Mouse (Mus musculus): ENCODE data around the gene Ibtk. TPM values are rescaled to one million over a fixed set of nuclear protein-coding genes. Genes with fewer than 3 reads are reported as not detected.

Ibtk gene
- polyA plus RNA-seq, 1 experiment from 2014 or later, result 20.4 TPM

DNA sequence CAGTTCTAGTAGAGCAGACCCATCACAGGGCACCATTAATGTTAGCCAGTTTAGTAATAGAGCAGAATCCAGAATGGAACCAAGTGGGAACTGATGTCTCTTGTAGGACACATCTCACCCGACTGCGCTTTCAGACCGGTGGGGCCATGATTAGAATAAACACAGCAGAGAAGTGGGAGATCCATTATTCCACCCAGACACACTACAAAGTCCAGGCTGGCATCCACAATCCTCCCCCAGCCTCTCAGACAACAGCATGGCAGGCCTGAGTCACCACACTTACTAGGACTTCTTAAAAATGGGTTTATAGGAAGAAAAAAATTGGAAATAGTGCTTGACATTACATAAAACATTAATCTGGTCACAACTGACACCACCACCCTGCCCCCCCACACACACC, 53.5 kb downstream of the Ibtk start:
- no peak for DNase-seq
- 95% methylated on average over 3 of the region's 3 CpGs for WGBS (ENCODE audit: insufficient replicate concordance)
- H3K9ac ChIP-seq, result no peak overlapping the region
- no peak overlapping the region for H3K4me2 ChIP-seq
- H3K36me3 ChIP-seq, result peaks cover 51% of the 10 kb centered on the region
- no peak overlapping the region for H3K4me3 ChIP-seq (replicated peaks)
- H3K27me3 ChIP-seq, result no peaks in the 10 kb centered on the region
- H3K4me1 ChIP-seq (replicated peaks), result no peaks in the 10 kb centered on the region
- no peak overlapping the region for H3K27ac ChIP-seq
- H3K9me3 ChIP-seq (replicated peaks), result no peaks in the 10 kb centered on the region
- ATAC-seq (ENCODE audit: low read depth), result no peak

DNA sequence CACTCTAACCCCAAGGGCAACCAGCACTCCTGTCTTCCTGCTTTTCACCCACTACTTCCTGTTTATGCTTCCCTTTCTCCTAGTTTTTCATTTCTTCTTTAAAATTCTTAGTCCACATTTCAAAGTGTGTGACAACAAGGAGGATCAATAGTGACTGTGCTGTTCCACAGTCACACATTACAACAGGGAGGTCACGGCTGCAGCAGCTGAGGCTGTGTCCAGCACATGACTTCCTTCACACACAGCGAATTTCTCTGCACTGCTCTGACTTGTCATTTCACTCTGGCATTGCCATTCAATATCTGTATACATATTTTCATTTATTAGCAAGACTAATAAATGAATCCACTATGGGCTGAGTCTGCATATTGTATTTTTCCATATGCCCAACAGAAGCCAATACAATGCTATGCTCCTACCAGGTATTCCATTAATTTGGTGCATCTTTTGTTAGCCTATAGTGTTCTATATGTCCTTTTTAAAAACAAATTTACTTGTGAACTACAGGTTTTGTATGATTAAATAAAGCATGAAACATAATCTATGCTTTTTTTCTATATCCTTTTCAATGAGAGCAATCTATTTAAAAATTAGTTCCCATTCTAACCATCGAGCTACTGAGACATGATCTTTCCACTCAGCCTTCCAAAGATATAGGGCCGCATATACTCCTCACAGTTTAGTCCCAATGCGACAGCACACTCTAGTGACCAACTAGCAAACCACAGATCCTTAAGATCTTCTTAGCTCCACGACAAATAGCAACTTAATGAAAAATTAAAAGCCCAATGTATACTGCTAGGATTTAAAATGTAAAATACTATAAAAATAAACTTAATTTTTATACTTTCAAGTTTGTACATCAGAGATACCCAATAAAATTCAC, 55.7 kb downstream of the Ibtk start:
- H3K4me2 ChIP-seq, result no peak overlapping the region
- peaks cover 64% of the 10 kb centered on the region for H3K36me3 ChIP-seq
- H3K27me3 ChIP-seq, result no peaks in the 10 kb centered on the region
- no peak overlapping the region for H3K9ac ChIP-seq
- no peak for DNase-seq
- H3K4me1 ChIP-seq (replicated peaks), result no peaks in the 10 kb centered on the region
- H3K4me3 ChIP-seq (replicated peaks), result no peak overlapping the region
- WGBS (ENCODE audit: insufficient replicate concordance), result 68% methylated on average over 6 of the region's 6 CpGs
- no peak overlapping the region for H3K27ac ChIP-seq
- H3K9me3 ChIP-seq (replicated peaks), result no peaks in the 10 kb centered on the region
- no peak for ATAC-seq (ENCODE audit: low read depth)

DNA sequence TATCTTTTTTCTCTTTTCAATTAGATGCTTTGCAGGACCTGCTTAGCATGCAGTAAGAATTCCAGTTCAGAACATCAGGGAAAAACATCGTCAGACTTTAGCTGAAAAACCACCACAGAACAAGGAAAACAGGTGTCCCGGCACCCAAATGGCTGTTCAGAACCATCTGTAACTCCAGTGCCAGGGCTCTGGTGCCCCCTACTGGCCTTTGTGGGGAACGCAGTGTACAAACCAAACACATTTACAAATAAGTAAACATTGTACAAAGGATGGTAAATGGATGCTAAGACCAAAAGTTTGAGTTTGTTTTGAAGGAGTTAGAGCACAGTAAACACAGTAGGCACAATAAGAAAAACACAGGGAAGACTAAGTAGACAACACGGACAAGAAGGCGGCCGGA, 64.1 kb downstream of the Ibtk start:
- Histone ChIP-seq H3K4me3 (replicated peaks) (no peak overlapping the region), H3K4me1 (replicated peaks) (no peaks in the 10 kb centered on the region), H3K9ac (no peak overlapping the region), H3K9me3 (replicated peaks) (no peaks in the 10 kb centered on the region), H3K27ac (no peak overlapping the region), H3K27me3 (no peaks in the 10 kb centered on the region), H3K4me2 (no peak overlapping the region), H3K36me3 (peaks cover 35% of the 10 kb centered on the region)
- ATAC-seq (ENCODE audit: low read depth), result no peak
- 87% methylated on average over 6 of the region's 6 CpGs for WGBS (ENCODE audit: insufficient replicate concordance)
- DNase-seq, result no peak

DNA sequence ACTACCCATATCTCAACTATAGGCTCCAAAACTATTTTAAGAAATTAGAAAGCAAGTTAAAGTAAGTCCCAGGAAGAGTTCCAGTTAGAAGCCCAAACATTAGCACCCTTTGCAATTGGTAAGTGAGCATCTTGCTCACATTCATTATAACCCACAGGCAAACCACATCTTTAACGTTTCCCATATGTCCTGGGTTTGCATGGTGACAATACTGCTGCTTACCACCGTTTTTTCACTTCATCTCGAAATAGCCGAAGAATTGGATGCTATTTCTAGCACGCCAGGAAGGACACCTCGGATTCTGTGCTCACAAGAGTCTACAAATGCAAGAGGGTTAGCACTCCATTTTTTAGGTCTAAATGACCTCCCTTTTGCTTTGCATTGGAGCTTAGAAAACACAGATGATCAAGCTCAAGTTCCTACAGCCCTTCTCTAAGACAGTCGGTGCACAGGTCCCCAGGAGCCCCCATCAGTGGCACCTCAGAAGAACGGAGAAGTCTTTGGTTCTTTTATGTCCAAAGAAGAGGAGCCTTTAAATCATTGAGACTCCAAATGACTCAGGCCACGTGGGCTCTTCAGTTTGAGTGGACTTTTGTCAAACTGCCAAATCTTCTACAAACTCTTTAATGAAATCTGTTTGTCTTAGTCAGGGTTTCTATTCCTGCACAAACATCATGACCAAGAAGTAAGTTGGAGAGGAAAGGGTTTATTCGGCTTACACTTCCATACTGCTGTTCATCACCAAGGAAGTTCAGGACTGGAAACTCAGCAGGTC, 73.8 kb downstream of the Ibtk start:
- Histone ChIP-seq H3K9ac (no peak overlapping the region), H3K9me3 (replicated peaks) (no peaks in the 10 kb centered on the region), H3K4me2 (no peak overlapping the region), H3K27me3 (no peaks in the 10 kb centered on the region), H3K36me3 (no peaks in the 10 kb centered on the region), H3K4me3 (replicated peaks) (no peak overlapping the region), H3K27ac (no peak overlapping the region), H3K4me1 (replicated peaks) (no peaks in the 10 kb centered on the region; the same call in 1 of the 2 replicates)
- WGBS (ENCODE audit: insufficient replicate concordance), result 66% methylated on average over 10 of the region's 10 CpGs
- no peak for ATAC-seq (ENCODE audit: low read depth)
- DNase-seq, result no peak

DNA sequence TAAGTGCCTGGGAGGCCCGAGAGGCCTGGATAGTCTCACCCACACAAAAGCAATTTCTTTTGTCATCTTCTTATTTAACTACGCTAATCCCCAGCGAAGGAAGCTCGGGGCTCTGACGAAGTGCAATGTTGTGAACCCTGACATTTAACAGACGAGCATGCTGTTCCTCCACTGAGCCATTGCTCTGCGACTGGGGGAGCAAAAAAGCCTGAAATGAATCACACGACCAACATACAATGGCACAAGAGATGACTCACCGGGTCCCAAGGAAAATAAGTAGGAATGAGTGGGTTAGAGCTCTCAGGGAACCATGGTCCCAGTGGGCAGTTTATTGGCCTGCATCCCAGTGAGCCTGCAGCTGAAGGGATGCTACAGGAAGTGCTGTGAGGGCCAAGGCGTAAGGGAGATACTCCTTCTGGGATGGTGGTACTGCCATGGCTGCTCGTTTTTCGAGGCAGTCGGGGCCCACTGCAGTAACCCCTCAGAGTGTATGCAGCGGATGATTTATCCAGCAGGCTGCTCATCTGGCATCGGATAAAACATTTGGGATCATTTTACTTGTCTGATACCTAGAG, 75.1 kb downstream of the Ibtk start:
- Histone ChIP-seq H3K27ac (no peak overlapping the region), H3K4me2 (no peak overlapping the region), H3K9ac (no peak overlapping the region), H3K9me3 (replicated peaks) (no peaks in the 10 kb centered on the region), H3K27me3 (no peaks in the 10 kb centered on the region), H3K4me1 (replicated peaks) (no peaks in the 10 kb centered on the region; the same call in 1 of the 2 replicates), H3K36me3 (no peaks in the 10 kb centered on the region), H3K4me3 (replicated peaks) (no peak overlapping the region)
- ATAC-seq (ENCODE audit: low read depth) (no peak), DNase-seq (no peak)
- 64% methylated on average over 15 of the region's 15 CpGs for WGBS (ENCODE audit: insufficient replicate concordance)

DNA sequence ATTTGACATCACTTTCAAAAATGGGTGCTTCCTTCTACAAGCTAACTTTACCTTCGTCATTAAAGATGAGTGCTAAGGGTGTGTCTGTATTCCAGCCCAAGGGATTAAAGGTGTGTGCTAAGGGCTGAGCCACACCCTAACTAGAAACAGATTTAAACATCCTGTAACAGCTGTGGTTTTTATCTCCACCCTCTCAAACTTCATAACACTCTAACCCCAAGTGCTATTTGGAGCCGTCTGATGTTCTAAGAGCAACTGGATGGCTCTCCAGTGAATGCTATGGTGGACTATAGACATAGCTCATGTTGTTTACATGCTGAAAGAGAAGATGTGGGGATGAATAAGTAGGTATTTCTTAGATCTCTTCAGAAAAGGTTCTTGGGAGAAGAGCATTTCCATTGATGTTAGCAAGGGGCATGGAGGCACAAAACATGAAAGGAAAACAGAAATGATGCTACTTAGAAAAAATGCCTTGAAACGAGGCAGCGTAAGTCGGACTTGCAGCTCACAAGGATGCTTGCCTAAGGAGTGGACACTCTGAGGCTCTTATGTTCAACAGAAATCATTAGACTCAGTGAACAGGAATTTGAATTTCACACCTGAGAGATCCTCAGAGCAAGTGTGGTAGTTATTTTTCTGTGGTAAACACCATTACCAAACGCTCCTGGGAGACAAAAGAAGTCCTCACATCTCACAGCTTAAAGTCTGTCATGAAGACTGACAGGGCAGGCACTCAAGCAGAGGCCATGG, 77.4 kb downstream of the Ibtk start:
- no peak for ATAC-seq (ENCODE audit: low read depth)
- H3K36me3 ChIP-seq, result no peaks in the 10 kb centered on the region
- H3K4me2 ChIP-seq, result no peak overlapping the region
- WGBS (ENCODE audit: insufficient replicate concordance), result 69% methylated on average over 6 of the region's 6 CpGs
- H3K27ac ChIP-seq, result no peak overlapping the region
- no peak overlapping the region for H3K9ac ChIP-seq
- H3K27me3 ChIP-seq, result no peaks in the 10 kb centered on the region
- DNase-seq, result no peak
- H3K9me3 ChIP-seq (replicated peaks), result no peaks in the 10 kb centered on the region
- H3K4me1 ChIP-seq (replicated peaks), result no peaks in the 10 kb centered on the region; the same call in 1 of the 2 replicates
- H3K4me3 ChIP-seq (replicated peaks), result no peak overlapping the region

DNA sequence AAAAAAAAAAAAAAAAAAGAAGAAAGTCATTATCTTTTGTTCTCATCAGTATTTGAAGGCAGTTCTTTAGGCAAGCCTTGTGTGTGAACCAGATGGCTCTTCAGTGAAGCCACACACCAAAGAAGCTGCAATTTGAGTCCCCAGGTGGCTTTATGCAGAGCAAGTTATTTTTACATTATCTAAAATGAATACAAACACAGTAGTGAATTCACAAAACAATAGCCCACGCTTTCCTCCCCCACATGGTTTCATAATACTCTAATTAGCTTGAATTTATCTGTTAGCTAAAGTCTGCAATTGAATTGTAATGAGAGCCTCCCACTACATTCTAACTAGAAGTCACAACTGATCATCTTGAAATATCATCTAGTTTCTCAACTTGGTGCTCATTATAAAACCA, 84.8 kb downstream of the Ibtk start:
- 58% methylated on average over 1 of the region's 1 CpGs for WGBS (ENCODE audit: insufficient replicate concordance)
- Histone ChIP-seq H3K4me2 (no peak overlapping the region), H3K27me3 (no peaks in the 10 kb centered on the region), H3K9me3 (replicated peaks) (no peaks in the 10 kb centered on the region), H3K4me1 (replicated peaks) (no peaks in the 10 kb centered on the region), H3K36me3 (no peaks in the 10 kb centered on the region), H3K4me3 (replicated peaks) (no peak overlapping the region), H3K27ac (no peak overlapping the region), H3K9ac (no peak overlapping the region)
- ATAC-seq (ENCODE audit: low read depth), result no peak
- no peak for DNase-seq

DNA sequence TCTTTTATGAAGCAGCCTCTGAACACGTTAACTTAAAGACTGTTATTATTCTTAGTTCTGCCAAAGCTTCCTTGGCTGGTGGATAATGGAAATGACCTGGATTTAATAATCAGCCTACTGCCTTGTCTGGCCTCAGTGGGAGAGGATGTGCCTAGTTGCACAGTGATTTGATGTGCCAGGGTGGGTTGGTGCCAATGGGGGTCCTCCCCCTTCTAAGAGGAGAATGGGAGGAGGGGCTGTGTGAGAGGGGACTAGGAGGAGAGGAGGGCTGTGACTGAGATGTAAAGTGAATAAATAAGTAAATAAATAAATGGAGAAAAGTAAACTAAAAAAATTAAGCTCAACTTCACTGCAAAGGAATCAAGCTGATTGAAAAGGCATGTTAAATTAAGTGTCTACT, 85.3 kb downstream of the Ibtk start:
- Histone ChIP-seq H3K4me3 (replicated peaks) (no peak overlapping the region), H3K36me3 (no peaks in the 10 kb centered on the region), H3K9me3 (replicated peaks) (no peaks in the 10 kb centered on the region), H3K27ac (no peak overlapping the region), H3K27me3 (no peaks in the 10 kb centered on the region), H3K9ac (no peak overlapping the region), H3K4me1 (replicated peaks) (no peaks in the 10 kb centered on the region), H3K4me2 (no peak overlapping the region)
- WGBS (ENCODE audit: insufficient replicate concordance), result 51% methylated on average over 1 of the region's 1 CpGs
- ATAC-seq (ENCODE audit: low read depth) (no peak), DNase-seq (no peak)

DNA sequence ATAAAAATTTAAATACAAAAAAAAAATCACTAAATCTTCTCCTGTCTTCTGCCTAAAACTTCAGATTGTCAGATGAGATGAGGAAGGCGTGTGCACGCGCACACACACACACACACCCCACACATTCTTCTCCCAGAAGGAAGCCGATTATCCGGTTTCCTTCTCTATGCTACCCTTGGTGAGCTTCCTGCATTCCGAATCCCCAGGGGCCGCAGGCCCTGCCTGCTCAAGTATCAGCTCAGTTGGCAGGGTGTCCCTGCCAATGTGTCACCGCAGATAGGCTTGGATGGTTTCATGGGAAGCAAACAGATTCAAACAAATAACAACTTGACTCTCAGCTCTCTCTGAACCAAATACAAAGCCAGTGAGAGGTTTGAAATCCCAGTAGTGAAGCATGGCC, 86.0 kb downstream of the Ibtk start:
- H3K27me3 ChIP-seq, result no peaks in the 10 kb centered on the region
- WGBS (ENCODE audit: insufficient replicate concordance), result 25% methylated on average over 8 of the region's 8 CpGs
- H3K27ac ChIP-seq, result no peak overlapping the region
- H3K9ac ChIP-seq, result no peak overlapping the region
- H3K4me3 ChIP-seq (replicated peaks), result no peak overlapping the region
- no peak for DNase-seq
- no peaks in the 10 kb centered on the region for H3K4me1 ChIP-seq (replicated peaks)
- ATAC-seq (ENCODE audit: low read depth), result no peak
- no peaks in the 10 kb centered on the region for H3K36me3 ChIP-seq
- no peak overlapping the region for H3K4me2 ChIP-seq
- H3K9me3 ChIP-seq (replicated peaks), result no peaks in the 10 kb centered on the region

DNA sequence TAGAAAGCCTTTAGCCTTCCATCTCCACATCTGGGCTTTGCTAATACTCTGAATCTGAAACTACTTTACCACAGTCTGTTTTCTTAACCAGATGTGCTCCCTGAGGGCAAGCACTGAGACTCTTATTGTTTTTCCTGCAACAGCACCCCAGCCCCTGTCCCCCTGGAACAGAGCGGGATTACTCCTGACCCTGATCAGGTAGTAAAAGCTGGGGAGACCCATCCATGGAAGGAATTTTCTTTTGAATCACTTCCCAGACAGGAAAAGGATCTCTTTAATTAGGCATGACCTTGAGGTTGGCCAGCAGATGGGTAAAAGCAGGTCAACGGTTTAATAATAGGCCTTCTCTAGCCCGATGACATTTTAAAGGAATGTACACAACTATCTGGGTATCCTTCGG, 95.7 kb downstream of the Ibtk start:
- Histone ChIP-seq H3K27ac (no peak overlapping the region), H3K9me3 (replicated peaks) (no peaks in the 10 kb centered on the region), H3K4me3 (replicated peaks) (no peak overlapping the region), H3K4me2 (no peak overlapping the region), H3K4me1 (replicated peaks) (no peaks in the 10 kb centered on the region), H3K36me3 (no peaks in the 10 kb centered on the region), H3K27me3 (no peaks in the 10 kb centered on the region), H3K9ac (no peak overlapping the region)
- ATAC-seq (ENCODE audit: low read depth), result no peak
- no peak for DNase-seq
- WGBS (ENCODE audit: insufficient replicate concordance), result 69% methylated on average over 4 of the region's 4 CpGs

DNA sequence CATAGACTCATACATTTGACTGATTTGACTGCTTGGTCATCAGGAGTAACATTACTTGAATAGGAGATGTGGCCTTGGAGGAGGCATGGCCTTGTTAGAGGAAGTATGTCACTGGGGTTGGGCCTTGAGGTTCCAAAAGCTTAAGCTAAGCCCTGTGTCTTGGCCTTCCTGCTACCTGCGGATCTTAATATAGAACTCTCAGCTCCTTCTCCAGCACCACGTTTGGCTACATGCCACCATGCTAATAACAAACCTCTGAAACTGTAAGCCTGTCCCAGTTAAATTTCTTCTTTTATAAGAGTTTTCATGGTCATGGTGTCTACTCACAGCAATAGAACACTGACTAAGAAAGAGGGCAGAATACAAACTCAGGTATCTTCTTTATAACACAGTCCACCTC, 110.9 kb downstream of the Ibtk start:
- H3K27me3 ChIP-seq, result no peaks in the 10 kb centered on the region
- H3K27ac ChIP-seq, result no peak overlapping the region
- no peak overlapping the region for H3K4me2 ChIP-seq
- WGBS (ENCODE audit: insufficient replicate concordance), result 69% methylated on average over 2 of the region's 2 CpGs
- no peak overlapping the region for H3K4me3 ChIP-seq (replicated peaks)
- no peaks in the 10 kb centered on the region for H3K4me1 ChIP-seq (replicated peaks)
- no peak for DNase-seq
- H3K9me3 ChIP-seq (replicated peaks), result 0 out of 2 replicates have a peak, but pooled peaks cover 5% of the 10 kb centered on the region
- no peaks in the 10 kb centered on the region for H3K36me3 ChIP-seq
- no peak overlapping the region for H3K9ac ChIP-seq
- ATAC-seq (ENCODE audit: low read depth), result no peak

All from liver, embryonic 13.5 days (tissue).